Mouse (Mus musculus) intestine, postnatal 0 days (tissue): ENCODE data around the gene Litaf. TPM values are rescaled to one million over a fixed set of nuclear protein-coding genes. Genes with fewer than 3 reads are reported as not detected.

Experiments used
- ATAC-seq: fragments of 200-750 bp; cut with Nextera tagmentation; 2 replicates; pipeline ENCODE4 v1.8.0; 2017; ENCODE audit warnings: mild to moderate bottlenecking, moderate TSS enrichment, moderate library complexity
- H3K27ac ChIP-seq: fragments of 300-500 bp; sonication (generic); 2 replicates; pipeline ENCODE4 v1.5.1; 2014; ENCODE audit warnings: mild to moderate bottlenecking, low read depth, low read length, moderate library complexity
- H3K27me3 ChIP-seq: fragments of 300-500 bp; sonication (generic); replicated peaks from 2 replicates; pipeline ENCODE4 v1.6.1; 2014; ENCODE audit warnings: low read length, mixed read lengths; ENCODE audit not compliant: control insufficient read depth, insufficient read depth
- H3K36me3 ChIP-seq: fragments of 300-500 bp; sonication (generic); 2 replicates; pipeline ENCODE4 v1.6.1; 2014; ENCODE audit warnings: mild to moderate bottlenecking, moderate library complexity; ENCODE audit not compliant: control insufficient read depth, insufficient read depth
- H3K4me1 ChIP-seq: fragments of 300-500 bp; sonication (generic); replicated peaks from 2 replicates; pipeline ENCODE4 v1.6.1; 2014; ENCODE audit warnings: antibody characterized with exemption, low read length, mixed read lengths; ENCODE audit not compliant: control insufficient read depth, insufficient read depth
- H3K4me2 ChIP-seq: fragments of 300-500 bp; sonication (generic); replicated peaks from 2 replicates; pipeline ENCODE4 v1.6.1; 2014; ENCODE audit warnings: low read depth, mild to moderate bottlenecking, moderate library complexity
- H3K4me3 ChIP-seq: fragments of 300-500 bp; sonication (generic); 2 replicates; pipeline ENCODE4 v1.5.1; 2014; ENCODE audit warnings: low read depth, low read length
- H3K9ac ChIP-seq: fragments of 300-500 bp; sonication (generic); 2 replicates; pipeline ENCODE4 v1.6.1; 2014; ENCODE audit warnings: mild to moderate bottlenecking, low read depth, low read length
- H3K9me3 ChIP-seq: fragments of 300-500 bp; sonication (generic); 2 replicates; pipeline ENCODE4 v1.6.1; 2016; ENCODE audit warnings: mixed run types; ENCODE audit not compliant: control insufficient read depth
- CTCF ChIP-seq: sonication (generic); IDR thresholded peaks from 2 replicates; pipeline ENCODE4 v1.5.1; 2016; ENCODE audit warnings: low read depth, mild to moderate bottlenecking, control low read depth, antibody characterized with exemption, moderate library complexity
- WGBS: fragments of 180-500 bp; shearing (Covaris S2); extraction: QIAGEN DNeasy Blood & Tissue Kit; methylation state at CpG from one replicate; pipeline ENCODE4 v1.1.7; 2014; 5-methylcytosine and 5-hydroxymethylcytosine counted together
- polyA plus RNA-seq: library from polyadenylated mRNA; unstranded; fragments of >200 nt; fragmentation: Nextera tagmentation; extraction: Ambion mirVana; gene quantifications from 2 replicates; pipeline ENCODE4 v1.2.1, GENCODE M21; 2015

Gene Litaf
- polyA plus RNA-seq, 1 experiment from 2014 or later: 168 TPM

DNA sequence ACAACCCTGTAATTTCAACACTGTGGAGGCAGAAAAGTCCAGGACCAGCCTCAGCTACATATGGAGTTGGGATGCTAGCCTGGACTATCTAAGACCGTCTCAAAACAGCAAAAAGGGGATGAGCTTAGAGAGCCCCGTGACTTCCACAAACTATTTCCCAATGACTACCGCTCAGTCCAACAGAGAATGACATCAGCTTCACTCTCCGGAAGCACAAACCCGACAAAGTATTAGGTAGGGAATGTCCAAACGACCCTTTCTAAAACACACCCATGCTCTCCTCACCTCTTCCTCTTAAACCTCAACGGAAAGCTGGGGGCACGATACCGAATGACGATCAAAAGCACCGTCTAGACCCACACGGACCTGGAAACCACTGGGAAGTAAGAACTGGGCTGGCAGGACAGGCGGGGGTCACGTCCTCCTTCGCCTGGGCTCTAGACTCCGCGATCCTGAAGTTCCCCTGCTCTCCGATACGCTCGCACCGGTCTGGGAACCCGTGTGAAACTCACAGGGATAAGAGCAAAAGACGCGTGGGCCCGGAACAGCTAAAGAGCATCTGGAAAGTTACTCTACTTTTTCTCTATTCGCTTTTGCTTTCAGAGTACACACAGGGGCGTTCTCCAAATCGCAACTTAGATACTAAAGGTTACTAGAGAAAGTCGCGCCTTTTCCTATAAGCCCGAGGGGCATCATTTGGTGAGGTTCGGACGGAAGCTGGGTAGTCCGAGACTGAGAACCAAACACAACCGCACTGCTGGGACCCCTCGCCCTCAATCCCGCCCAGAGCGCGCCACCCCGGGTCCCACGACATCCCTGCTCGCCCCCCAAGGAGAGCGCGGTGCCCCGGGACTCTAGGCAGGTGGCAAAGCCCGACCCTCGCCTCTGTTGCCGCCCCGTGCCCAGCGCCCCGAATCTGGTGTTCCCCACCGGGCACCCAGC is 73.6 kb downstream of the Litaf start:
- no peaks in the 10 kb centered on the region for H3K4me1 ChIP-seq
- peaks cover 9% of the 10 kb centered on the region; the same call in 1 of the 2 replicates for H3K36me3 ChIP-seq
- no peak for TF ChIP-seq CTCF
- H3K9me3 ChIP-seq: no peaks in the 10 kb centered on the region
- under 1% methylated on average over 52 of the region's 52 CpGs for WGBS
- peak overlapping the region; percentile 97 for H3K27ac ChIP-seq
- H3K4me2 ChIP-seq: peak overlapping the region; percentile 84
- peak overlapping the region; percentile 95 for H3K4me3 ChIP-seq
- peak overlapping the region; percentile 98 for H3K9ac ChIP-seq
- no peaks in the 10 kb centered on the region for H3K27me3 ChIP-seq
- ATAC-seq: peak; percentile 48

DNA sequence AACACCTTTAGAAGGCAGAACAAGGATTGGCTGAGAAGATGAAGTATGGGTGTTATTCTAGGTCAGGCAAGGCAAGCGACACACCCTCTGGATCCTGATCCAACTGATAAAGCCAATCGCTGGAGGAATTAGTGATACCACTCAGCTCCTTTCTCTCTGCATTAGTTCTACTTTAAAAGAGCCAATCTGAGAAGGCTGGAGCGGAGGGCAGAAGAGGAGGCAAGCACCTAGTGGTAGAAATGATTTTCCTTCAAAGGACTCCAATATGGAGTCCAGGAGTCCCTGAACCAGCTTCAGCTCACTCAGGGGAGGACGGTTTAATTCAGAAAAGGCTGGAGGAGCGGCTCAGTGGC is 74.2 kb downstream of the Litaf start:
- Histone ChIP-seq H3K27me3 (no peaks in the 10 kb centered on the region), H3K27ac (peak overlapping the region; percentile 97), H3K9ac (peak overlapping the region; percentile 98), H3K9me3 (no peaks in the 10 kb centered on the region), H3K4me2 (peak overlapping the region; percentile 84), H3K4me1 (no peaks in the 10 kb centered on the region), H3K4me3 (peak overlapping the region; percentile 95), H3K36me3 (peaks cover 9% of the 10 kb centered on the region; the same call in 1 of the 2 replicates)
- TF ChIP-seq CTCF: peak; percentile 50
- WGBS: 18% methylated on average over 5 of the region's 5 CpGs
- ATAC-seq: peak; percentile 9

DNA sequence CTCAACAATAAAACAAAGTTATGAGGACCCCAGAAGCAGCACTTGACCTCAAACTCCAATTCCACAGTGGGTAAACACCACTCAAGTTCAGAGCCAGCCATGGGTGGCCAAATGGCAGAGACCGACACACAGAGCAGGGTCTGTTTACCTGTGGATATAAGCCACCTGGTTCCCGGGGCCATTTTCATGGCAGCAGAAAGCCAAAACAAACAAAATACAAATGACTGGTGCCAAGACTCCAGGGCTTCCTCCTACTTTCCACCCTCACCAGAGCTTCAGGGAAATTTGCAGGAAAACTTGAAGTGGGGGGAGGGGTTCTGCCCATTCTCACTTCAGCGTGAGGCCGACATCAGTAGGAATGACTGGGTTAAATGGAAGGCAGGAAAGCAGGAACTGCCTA is 75.2 kb downstream of the Litaf start:
- Histone ChIP-seq H3K27me3 (no peaks in the 10 kb centered on the region), H3K27ac (no peak overlapping the region; the same call in 1 of the 2 replicates), H3K4me1 (no peaks in the 10 kb centered on the region), H3K9ac (0 out of 2 replicates have a peak overlapping the region, but pooled peaks have one; percentile 98), H3K36me3 (peaks cover 9% of the 10 kb centered on the region; the same call in 1 of the 2 replicates), H3K9me3 (no peaks in the 10 kb centered on the region), H3K4me3 (peak overlapping the region; percentile 95; the same call in 1 of the 2 replicates), H3K4me2 (peak overlapping the region; percentile 84)
- TF ChIP-seq CTCF: no peak
- 69% methylated on average over 4 of the region's 4 CpGs for WGBS
- ATAC-seq: no peak

DNA sequence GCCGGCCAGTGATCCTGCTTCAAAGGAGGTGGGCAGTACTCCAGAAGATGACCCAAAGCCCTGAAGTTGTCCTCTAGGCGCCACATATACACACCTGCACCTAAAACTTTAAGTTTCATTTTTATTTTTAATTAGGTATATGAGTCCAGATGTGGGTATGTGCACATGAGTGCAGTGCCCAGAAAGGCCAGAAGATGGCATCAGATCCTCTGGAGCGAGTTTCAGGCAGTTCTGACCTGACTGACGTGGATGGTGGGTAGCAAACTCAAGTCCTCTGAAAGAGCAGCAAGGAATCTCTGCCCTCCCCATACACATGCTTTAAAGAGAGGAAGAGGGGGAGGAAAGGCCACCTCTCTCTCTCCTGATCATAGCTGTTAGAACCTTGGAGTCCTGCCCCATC is 76.1 kb downstream of the Litaf start:
- no peak overlapping the region; the same call in 1 of the 2 replicates for H3K27ac ChIP-seq
- no peak overlapping the region for H3K4me3 ChIP-seq
- peak; percentile 64 for TF ChIP-seq CTCF
- 87% methylated on average over 4 of the region's 4 CpGs for WGBS
- peaks cover 9% of the 10 kb centered on the region; the same call in 1 of the 2 replicates for H3K36me3 ChIP-seq
- no peaks in the 10 kb centered on the region for H3K9me3 ChIP-seq
- H3K27me3 ChIP-seq: no peaks in the 10 kb centered on the region
- no peak overlapping the region for H3K9ac ChIP-seq
- H3K4me1 ChIP-seq: peaks cover 1% of the 10 kb centered on the region; the same call in 1 of the 2 replicates
- H3K4me2 ChIP-seq: 0 out of 2 replicates have a peak overlapping the region, but pooled peaks have one; percentile 6
- ATAC-seq: no peak

DNA sequence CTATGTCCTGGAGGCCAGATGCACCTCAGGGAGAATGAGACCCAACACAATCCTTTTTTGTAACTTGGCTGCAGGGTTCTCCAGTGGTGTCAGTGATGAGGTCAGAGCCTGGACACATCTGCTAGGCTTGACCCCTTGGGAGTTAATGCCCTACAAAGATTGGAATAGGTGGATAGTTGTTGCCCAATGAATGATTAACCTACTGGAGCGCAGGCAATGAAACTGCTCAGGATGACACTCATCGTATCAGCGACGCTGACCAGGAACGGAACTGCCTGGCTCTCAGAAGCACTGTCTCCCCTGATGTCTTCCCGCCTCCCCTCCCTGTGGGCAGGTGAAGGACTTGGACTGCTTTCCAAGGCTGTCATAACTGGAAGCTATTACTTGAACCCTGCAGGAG is 76.6 kb downstream of the Litaf start:
- Histone ChIP-seq H3K27ac (no peak overlapping the region; the same call in 1 of the 2 replicates), H3K9ac (no peak overlapping the region)
- TF ChIP-seq CTCF: no peak

DNA sequence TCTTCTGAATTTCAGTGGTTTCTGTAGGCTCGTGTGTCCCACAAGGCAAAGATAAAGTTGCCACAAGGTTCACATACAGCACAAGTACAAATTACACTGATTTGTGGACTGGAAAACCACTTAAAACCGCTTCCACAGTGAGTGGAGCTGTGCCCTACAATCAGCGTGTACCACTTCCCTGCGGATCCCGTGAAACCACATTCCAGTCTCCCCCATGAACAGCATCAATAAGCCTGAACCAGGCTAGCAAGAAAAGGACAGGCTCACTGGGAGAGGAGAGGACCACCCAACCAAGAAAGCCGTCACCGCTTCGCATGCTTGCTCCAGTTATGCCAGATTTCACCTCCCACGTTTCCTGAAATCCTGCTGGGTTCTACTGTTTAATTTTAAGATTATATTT is 77.7 kb downstream of the Litaf start:
- H3K27ac ChIP-seq: no peak overlapping the region
- H3K4me1 ChIP-seq: peaks cover 9% of the 10 kb centered on the region; the same call in 1 of the 2 replicates
- no peak overlapping the region for H3K4me2 ChIP-seq
- ATAC-seq: no peak
- WGBS: 79% methylated on average over 9 of the region's 9 CpGs
- no peak overlapping the region for H3K9ac ChIP-seq
- H3K9me3 ChIP-seq: no peaks in the 10 kb centered on the region
- H3K36me3 ChIP-seq: peaks cover 9% of the 10 kb centered on the region; the same call in 1 of the 2 replicates
- H3K4me3 ChIP-seq: no peak overlapping the region
- TF ChIP-seq CTCF: no peak
- H3K27me3 ChIP-seq: no peaks in the 10 kb centered on the region

More for the DNA sequence above, 76.6 kb downstream of the Litaf start:
- ATAC-seq: no peak
- Histone ChIP-seq H3K27me3 (no peaks in the 10 kb centered on the region), H3K9me3 (no peaks in the 10 kb centered on the region), H3K36me3 (peaks cover 9% of the 10 kb centered on the region; the same call in 1 of the 2 replicates), H3K4me3 (no peak overlapping the region), H3K4me2 (0 out of 2 replicates have a peak overlapping the region, but pooled peaks have one; percentile 6), H3K4me1 (peaks cover 6% of the 10 kb centered on the region; the same call in 1 of the 2 replicates)
- 73% methylated on average over 6 of the region's 6 CpGs for WGBS
